Mouse (Mus musculus): ENCODE data around the gene Vps26a.

GRCm38 (mm10) chr10:62503836-62504628 is 17.4 kb upstream of the Vps26a start:
- no peak for TF ChIP-seq FLI1 (IDR thresholded peaks at IDR 0.05; ENCODE audit: low read length)
- no peak for TF ChIP-seq GATA1 (IDR thresholded peaks at IDR 0.05; ENCODE audit: borderline replicate concordance, low read length)

Data from megakaryocyte, embryonic 14.5 days (primary cell).